Mouse (Mus musculus) fat pad, adult 2 months (tissue): ENCODE measurements around the gene Cd151.
"Not testable (repeated sequence)": the region's sequence is repeated elsewhere in the genome, so short reads cannot be mapped to it uniquely, and the experiment has no call there.

Experiments used
- DNase-seq: peaks from one replicate; pipeline ENCODE4 v3.0.0-alpha.2; 2011; ENCODE audit warnings: low read depth, low spot score; ENCODE audit errors: extremely low read depth

Gene Cd151

GRCm38 (mm10) chr7:141435856-141436522 is 31.2 kb upstream of the Cd151 start:
- DNase-seq: no peak

DNA sequence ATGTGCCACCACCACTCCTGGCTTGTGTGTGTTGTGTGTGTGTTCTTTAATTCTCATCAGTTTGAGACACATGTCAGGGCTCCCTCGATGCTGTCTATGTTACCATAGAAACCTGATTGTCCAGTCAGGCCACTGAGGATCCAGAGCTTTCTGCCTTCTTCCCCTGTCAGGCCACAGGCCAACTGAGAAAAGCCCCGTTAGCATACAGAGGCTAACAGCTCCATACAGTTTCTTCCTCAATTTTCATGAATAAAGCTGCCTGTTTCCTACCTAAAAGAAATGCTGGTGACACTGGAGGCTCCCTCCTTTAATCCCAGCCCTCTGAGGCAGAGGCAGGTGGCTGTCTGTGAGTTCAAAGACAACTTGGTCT is 30.7 kb upstream of the Cd151 start:
- DNase-seq: no peak

GRCm38 (mm10) chr7:141437178-141438120 is 29.7 kb upstream of the Cd151 start, which contains the start of gene Slc25a22:
Slc25a22 (minus strand) TSS chr7:141437892.
- DNase-seq: no peak

DNA sequence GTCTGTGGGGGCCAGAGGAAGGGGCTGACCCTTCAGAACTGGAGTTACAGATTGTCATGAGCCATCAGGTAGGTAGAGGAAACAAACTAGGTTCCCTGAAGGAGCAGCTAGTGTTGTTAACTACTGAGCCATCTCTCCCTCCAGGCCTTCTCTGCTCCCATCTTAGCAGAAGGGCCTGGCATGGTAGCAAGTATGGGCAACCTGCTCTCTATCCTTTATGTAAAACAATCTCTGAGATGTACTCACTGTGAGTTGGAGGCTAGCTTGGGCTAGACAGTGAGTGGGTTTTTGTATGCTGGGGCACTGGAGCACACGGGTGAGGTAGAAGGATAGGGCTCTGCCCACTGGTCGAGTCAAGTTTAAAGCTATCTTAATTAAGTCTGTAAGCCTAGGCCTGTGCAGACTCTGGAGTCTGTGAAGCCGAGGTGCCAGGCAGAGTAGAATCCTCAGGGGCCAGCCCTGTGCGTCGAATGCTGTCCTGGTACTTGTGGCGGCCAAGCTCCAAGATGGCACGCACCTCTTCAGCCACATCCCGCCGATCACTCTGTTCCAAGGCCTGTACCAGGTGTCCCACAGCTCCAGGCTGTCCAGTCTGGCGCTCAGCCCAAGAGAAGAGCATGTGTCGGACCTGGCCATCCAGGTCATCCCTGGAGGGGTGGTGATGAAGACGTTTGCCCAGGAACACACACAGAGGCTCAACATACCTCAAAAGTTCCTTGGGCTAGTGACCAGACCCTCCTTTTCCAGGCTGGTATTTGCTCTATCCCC is 28.8 kb upstream of the Cd151 start:
- DNase-seq: no peak

DNA sequence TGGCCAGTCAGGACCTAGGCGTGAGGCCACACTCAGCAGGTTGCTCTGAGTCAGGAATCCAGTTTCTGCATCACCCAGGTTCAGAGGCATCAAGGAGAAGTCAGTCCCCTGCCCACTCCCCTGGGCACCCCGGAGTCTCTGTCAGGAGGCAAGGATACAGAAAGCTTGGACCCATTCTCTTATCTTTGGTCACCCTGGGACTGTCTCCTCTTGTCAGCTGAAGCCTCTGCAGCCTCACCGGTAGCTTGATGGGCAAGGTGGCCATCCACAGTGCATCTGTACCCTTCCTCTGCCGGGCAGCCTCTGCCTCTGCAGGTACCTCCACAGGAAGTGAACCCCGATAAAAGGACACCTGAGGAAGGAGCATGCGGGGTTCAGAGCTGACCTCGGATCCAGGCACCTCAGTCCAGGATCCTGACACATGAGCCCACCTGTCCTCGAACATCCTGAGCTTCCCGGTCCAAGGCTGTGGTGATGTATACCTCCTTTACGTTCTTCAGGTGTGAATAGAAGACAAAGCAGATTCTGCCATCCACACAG is 28.0 kb upstream of the Cd151 start:
- DNase-seq: no peak

- no peak for DNase-seq
Observed at GRCm38 (mm10) chr7:141439811-141440210, 27.4 kb upstream of the Cd151 start.

GRCm38 (mm10) chr7:141440613-141441012 is 26.6 kb upstream of the Cd151 start:
- no peak for DNase-seq

GRCm38 (mm10) chr7:141441460-141441859 is 25.7 kb upstream of the Cd151 start:
- DNase-seq: no peak

DNA sequence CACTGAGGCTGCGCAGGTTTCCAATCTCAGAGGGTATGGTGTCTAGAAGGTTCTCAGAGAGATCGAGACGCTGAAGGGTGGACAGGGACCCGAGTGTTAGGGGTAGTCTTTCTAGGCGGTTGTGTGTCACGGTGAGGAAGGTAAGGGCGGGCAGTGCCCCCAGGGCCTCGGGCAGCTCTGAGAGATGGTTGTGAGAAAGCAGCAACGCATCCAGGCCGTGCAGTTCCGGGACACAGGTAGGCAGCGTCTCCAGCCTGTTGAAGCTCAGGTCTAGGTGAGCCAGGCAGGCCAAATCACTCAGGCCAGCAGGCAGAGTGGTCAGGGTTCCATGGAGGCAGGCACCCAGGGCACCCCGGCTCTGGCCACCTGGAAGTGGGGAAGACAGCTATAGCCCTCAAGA is 25.0 kb upstream of the Cd151 start:
- DNase-seq: no peak

DNA sequence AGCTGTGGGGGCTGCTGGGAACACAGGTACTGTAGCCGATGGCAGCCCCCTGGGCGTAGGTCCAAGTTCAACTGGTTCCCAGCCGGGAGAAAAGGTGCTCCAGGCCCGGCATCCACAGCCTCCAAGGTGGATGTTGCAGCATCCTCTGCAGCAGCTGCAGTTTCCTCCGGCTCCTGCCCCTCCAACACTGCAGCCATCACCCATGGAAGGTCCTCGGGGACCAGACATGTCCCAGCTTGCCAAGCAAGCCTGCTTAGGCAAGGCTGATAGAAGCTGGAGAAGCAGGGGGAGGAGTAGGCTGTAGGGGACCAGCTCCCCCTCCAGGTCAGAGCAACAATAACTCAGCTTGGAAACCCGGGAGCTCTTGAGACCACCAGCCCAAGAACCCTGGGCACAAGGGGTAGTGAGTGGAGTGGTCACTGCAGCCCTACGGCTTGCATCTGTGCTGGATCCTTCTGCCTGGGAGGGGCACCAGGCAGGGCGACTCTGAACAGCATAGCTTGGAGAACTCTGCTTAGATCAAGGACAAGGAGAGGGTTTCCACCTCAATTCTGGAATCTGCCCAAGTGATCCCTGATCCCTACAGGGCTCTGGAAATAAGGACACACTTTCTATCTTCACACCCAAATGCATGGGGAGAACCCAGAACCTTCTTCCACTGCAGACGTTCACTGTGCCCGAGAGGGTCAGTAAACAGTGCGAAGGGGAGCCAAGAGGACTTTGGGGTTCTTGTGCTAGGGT is 23.9 kb upstream of the Cd151 start:
- no peak for DNase-seq

DNA sequence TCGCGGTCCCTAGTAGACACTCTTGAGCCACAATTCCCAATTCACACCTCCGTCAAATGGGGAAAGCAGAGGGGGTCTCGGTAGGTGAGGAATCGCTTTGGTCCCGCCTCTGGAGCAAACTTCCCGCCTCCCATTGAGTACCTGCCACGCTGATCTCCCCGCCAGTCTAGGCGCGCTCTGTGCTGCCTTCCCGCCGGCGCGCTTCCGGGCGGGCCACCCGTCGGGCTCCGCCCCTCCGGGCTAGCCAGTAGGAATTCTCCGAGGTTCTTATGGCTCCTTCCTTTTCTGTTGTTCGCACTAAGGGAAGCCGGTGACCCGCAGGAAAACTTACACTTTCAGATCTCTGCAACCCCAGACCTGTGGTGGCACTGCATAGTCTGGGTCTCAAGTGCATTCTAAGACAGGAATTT is 23.4 kb upstream of the Cd151 start, which contains the start of gene Pidd1:
Gene Pidd1, minus strand, starts transcription at position 198 of the 410 bp plus-strand sequence.
- DNase-seq: no peak

GRCm38 (mm10) chr7:141446374-141446773 is 20.8 kb upstream of the Cd151 start:
- DNase-seq: not testable (repeated sequence)

- DNase-seq: no peak
Observed at GRCm38 (mm10) chr7:141447110-141447991, 19.8 kb upstream of the Cd151 start, which contains the start of gene Rplp2. Rplp2 (plus strand) TSS chr7:141447370.

DNA sequence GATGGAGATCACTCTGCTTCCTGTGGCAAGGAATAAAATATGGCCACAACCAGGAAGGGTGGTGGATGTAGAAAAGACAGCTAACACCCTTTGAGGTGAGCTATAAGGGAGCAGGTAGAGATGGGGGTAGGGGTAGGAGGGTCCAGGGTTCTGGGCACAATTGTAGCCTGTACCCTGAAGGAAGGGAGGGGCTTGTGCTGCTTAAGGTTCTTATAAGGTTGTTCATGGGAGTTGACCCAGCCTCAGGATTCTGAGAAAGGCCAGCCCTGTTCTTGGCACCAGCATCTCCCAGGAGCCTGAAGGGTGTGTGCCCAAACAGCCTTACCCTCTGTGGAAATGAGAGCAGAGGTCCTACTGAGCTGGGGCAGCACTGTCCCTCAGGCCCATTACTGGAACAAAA is 15.3 kb upstream of the Cd151 start:
- DNase-seq: no peak

DNA sequence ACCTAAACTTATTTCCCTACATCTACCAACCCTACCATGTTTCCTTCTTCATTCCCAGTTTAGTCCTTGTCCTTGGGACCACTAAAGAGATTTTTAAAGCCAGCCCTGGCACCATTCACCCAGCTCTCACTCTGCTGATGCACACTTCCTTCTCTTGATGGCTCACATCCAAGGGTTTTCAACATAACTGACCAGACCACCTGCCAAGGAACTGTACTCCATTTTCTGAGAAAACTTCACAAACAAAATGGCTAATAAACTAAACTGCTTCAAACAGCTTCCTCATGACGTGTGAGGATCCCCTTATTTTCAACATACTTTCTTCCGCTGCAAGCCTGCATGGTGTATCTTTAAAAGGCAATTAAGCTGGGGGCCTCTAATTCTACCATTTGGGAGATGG is 13.6 kb upstream of the Cd151 start:
- no peak for DNase-seq

DNA sequence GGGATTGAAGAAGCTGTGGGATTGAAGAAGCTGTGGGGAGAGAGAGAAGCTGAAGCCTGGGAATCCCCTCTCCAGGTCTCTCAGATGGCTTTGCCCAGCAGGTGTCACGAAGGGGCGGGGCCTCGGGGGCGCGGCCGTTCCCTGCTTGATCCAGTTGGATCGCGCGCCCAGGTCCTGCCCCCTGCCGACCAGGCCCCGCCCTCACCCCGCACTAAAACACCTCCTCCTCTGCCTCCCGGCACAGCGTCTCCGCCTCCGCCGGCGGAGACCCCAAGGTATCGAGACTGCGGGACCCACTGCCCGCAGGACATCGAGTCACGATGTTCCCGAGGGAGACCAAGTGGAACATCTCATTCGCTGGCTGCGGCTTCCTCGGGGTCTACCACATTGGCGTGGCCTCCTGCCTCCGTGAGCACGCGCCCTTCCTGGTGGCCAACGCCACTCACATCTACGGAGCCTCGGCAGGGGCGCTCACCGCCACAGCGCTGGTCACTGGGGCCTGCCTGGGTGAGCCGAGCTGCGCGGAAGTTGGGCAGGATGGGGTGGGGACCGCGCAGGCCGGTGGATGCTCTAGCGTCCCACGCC is 12.1 kb upstream of the Cd151 start, which contains the start of gene Pnpla2:
Gene Pnpla2, plus strand, starts transcription at position 232 of the 585 bp plus-strand sequence.
- no peak for DNase-seq

GRCm38 (mm10) chr7:141455610-141456314 is 11.4 kb upstream of the Cd151 start:
- DNase-seq: no peak

GRCm38 (mm10) chr7:141456739-141457138 is 10.5 kb upstream of the Cd151 start:
- no peak for DNase-seq
